Mouse (Mus musculus): ENCODE results near the gene Sh2b2. TPM values are rescaled to one million over a fixed set of nuclear protein-coding genes. Genes with fewer than 3 reads are reported as not detected.
"Not testable (repeated sequence)": the region's sequence is repeated elsewhere in the genome, so short reads cannot be mapped to it uniquely, and the experiment has no call there.

The Sh2b2 gene
- polyA plus RNA-seq, 1 experiment: 2.2 TPM

- no peak for DNase-seq (ENCODE audit: low spot score)
Measured at GRCm38 (mm10) chr5:136240381-136240780, 6.0 kb downstream of the Sh2b2 start.

DNA sequence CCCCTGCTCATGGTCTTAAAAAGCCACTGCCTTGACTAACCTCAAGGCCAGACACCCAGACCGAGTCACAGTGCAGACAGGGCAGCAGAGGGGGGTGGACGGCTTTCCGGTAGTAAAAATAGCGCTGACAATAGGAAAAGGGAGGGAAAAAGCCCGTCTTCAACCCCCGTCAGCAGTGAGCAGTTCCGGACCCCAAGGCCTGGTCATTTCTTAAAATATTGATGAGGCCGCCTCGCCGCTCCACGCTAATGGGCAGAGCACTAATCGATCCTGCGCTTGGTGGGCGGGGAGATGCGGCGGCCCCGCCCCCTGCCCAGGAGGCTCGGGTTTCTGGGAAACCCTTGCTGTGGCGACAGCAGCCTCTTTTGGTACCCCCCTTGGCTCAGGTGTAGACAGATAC lies 8.7 kb downstream of the Sh2b2 start:
- DNase-seq (ENCODE audit: low spot score): no peak

- DNase-seq (ENCODE audit: low spot score): no peak
Measured at GRCm38 (mm10) chr5:136236611-136237010, 9.7 kb downstream of the Sh2b2 start.

DNA sequence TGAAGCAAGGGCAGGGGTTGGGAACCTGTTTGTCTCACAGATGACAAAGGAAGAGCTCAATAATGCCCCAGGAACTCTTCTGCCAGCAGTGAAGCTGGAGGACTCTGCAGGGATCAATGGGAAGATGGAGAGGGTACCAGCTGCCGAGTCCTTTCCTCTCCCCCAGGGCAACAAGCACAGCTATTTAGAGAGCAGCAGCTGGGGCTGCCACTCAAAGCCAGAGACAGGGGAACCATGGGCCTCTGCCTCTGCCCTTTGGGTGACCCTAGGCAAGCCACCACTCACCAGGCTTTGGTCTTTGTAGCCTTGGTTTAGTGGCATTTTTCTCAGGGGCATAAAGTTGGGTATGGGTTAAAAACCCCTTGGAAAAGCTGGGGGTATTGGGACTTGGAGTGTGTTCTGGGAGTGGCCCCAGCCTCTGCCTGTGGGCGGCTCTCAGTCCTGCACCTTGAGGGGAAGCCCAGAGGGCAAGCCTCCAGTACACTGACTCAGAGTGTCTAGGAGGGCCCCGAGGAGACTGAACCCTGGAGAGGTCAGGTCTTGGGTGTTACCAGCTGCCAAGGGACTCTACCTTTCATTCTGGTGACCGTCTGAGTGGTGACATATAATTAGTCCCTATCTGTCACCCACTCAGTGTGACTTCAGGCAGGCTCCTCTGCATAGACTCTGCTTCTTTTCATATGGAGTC lies 15.9 kb downstream of the Sh2b2 start:
- DNase-seq (ENCODE audit: low spot score): no peak

- no peak for DNase-seq (ENCODE audit: low spot score)
Measured at GRCm38 (mm10) chr5:136226246-136226876, 20.0 kb downstream of the Sh2b2 start.

DNA sequence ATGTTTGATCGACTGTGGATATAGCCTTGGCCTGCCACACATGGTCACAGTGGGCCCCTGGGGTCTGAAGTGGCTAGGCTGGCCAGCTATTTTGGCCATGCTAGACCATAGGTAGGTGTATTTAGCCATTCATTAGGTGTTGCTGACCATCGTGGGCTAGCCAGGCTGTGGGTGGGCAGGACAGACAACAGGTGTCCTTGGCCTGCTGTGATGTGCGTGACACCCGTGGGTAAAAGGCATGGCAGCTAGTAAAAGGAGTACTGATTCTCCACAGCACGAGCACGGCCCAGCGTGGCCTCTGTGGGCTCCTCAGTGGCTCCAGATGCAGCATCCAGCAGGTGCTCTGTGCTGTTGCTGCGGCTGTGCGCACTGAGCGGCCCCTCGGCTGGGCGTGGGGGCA lies 27.8 kb downstream of the Sh2b2 start:
- DNase-seq (ENCODE audit: low spot score): no peak

DNA sequence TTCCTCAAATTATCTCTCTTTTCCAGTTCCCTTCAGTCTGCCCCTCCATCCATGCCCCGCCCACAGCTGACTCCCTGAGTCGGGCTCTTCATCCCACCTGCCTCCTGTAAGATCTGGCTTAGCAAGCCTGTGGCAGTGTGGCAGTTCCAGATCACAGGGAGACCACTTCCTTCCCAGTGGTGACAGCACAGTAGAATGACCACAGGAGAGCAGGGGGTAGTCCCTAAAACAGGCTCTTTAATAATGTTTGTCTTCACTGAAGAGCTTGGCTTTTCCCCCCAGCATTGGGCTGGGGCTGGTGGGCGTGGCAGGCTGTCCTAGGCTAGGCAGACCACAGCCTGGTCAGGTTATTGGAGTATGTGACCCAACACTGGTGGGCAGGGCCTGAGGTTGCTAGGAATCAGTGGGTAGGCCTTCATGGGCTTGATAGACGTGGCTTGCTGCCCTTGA lies 28.4 kb downstream of the Sh2b2 start:
- no peak for DNase-seq (ENCODE audit: low spot score)

- DNase-seq (ENCODE audit: low spot score): no peak
Measured at GRCm38 (mm10) chr5:136217004-136217665, 29.2 kb downstream of the Sh2b2 start.

GRCm38 (mm10) chr5:136215958-136216357 lies 30.4 kb downstream of the Sh2b2 start:
- no peak for DNase-seq (ENCODE audit: low spot score)

DNA sequence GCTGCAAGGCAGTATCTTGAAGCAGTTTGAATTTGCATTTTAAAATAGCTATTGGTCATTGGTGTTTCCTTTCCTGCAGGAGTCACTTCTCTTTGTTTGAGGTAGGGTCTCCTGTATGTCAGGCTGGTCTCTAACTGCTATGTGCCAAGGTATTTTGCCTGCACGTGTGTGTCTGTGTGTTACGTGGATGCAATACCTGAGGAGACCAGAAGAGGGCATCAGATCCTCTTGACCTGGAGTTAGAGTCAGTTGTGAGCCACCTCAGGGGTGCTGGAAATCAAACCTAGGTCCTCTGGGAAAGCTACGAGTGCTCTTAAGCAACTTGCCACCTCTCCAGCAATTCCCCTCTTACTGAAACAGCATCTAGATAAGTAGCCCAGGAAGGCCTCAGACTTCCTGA lies 31.1 kb downstream of the Sh2b2 start:
- no peak for DNase-seq (ENCODE audit: low spot score)

GRCm38 (mm10) chr5:136213716-136214115 lies 32.6 kb downstream of the Sh2b2 start:
- DNase-seq (ENCODE audit: low spot score): no peak

DNA sequence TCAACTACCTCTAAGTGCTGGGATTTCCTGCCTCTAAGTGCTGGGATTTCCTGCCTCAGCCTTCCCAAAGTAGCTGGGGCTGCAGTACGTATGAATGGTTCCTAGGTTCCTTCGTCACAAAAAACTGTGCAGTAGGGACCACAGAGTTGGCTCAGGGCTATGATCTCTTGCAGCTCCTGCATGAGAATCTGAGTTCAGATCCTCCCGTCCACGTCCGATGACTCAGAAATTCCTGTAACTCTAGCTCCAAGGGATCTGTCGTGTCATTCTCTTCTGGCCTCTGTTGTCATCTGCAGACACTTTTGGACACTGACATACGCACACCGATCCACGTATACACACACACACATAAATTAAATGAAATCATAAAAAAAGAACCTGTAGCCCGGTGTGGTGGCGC lies 33.6 kb downstream of the Sh2b2 start:
- DNase-seq (ENCODE audit: low spot score): no peak

GRCm38 (mm10) chr5:136211341-136212102 lies 34.8 kb downstream of the Sh2b2 start:
- DNase-seq (ENCODE audit: low spot score): not testable (repeated sequence)

- no peak for DNase-seq (ENCODE audit: low spot score)
Measured at GRCm38 (mm10) chr5:136210549-136210948, 35.8 kb downstream of the Sh2b2 start.

DNA sequence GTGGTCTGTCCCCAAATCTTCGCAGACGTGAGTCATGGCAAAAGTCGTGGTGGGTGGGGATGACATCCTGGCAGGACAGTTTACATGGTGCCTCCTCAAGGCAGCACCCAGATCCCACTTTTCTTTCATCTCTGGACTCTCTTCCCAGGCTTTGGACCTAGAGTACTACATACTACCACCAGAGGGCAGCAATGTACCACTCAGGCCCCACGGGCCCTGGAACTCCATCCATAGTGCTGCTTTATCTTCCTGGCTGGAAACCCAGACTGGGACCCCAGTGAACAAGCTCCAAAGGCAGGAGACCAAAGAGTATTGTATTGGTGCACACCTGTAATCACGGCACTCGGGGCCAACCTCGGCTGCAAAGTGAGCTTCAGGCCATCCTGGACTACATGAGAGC lies 44.5 kb downstream of the Sh2b2 start:
- no peak for DNase-seq (ENCODE audit: low spot score)

GRCm38 (mm10) chr5:136199526-136199925 lies 46.8 kb downstream of the Sh2b2 start:
- DNase-seq (ENCODE audit: low spot score): no peak

DNA sequence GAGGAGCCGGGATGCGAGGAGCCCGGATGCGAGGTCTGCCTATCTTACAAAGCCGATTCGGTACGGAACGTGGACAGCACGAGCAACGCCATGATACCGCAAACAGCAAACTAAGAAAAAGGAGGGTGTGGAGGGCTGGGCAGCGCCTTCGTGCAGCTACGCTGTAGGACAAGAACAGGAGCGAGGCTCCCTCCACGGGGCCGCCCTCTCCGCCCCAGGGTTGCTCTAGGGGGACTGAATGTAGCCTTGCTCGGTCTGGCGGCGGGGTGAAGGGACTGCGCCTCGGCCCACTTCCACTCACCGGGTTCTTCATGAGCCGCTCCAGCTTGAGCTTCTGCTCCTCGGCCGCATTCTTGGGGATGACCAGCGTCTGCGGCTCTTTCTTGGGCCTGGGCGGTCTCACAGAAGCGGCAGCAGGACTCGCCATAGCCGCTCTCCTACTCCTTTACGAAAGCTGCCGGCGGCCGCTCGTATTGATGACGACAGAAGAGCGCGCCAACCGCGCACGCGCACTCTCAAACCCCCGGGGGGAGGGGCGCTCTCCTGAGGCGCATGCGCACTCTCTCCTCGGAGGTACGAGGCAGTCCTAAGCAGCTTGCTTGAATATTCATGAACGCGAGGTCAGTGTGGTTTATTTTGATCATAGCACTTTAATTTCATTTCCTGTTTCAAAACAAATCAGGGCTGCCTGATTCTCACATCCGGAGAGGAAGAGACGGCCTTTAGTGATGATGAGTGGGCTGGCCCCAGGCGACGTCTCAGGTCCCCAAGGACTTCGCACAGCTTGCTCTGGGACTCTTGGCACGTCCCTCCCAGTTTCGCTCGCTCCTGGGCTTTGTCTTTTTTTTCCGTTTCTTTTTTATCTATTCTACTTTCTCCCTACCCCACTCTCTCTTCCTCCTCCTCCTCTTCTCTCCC lies 47.6 kb downstream of the Sh2b2 start, which contains the start of gene Prkrip1:
TSS of gene Prkrip1 (minus strand) at position 490 of the 918 bp plus-strand sequence.
- peak; percentile 81 for DNase-seq (ENCODE audit: low spot score)

- DNase-seq (ENCODE audit: low spot score): no peak
Measured at GRCm38 (mm10) chr5:136191870-136192269, 54.5 kb downstream of the Sh2b2 start.

DNA sequence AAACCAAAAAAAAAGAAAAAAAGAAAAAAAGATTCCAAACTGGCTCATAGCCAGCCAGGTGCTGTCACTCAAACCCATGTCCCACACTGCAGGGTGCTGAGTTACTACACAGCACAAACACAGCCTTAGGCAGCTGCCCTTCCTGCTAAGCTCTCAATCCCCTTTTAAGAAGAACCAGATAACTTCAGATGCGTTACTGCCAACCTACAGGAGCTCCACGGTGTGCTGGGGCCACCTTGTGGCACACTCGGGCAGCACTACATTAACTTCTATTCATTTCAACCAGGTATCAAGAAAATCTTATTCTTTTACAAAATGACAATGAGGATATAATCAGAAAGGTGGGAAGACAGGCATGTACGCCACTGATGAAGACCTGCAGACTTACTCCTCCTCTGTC lies 59.6 kb downstream of the Sh2b2 start:
- DNase-seq (ENCODE audit: low spot score): no peak

- no peak for DNase-seq (ENCODE audit: low spot score)
Measured at GRCm38 (mm10) chr5:136183766-136184165, 62.6 kb downstream of the Sh2b2 start.

DNA sequence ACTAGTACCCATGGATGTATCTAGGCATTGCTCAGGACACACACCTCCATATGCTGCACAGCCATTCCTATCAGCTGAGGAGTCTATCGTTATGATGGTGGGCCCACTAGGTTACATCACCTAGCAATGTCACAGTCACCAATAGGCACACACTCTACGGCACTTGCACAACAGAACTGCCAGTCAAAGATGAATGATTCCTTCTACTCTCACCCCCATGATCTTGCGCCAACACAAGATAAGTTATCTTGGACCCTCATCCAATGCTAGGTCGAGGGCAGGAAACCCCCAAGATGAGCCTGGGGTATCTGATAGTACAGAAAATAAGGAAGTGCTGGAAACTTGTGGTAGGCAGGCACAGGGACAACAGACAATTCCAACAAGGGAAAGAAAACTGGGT lies 63.5 kb downstream of the Sh2b2 start:
- DNase-seq (ENCODE audit: low spot score): no peak

All from urinary bladder, adult 2 months (tissue).